Mouse (Mus musculus): ENCODE results near the gene Scarf1. TPM values are rescaled to one million over a fixed set of nuclear protein-coding genes. Genes with fewer than 3 reads are reported as not detected.

The Scarf1 gene
- polyA plus RNA-seq, 1 experiment from 2014 or later = 1.8 TPM

DNA sequence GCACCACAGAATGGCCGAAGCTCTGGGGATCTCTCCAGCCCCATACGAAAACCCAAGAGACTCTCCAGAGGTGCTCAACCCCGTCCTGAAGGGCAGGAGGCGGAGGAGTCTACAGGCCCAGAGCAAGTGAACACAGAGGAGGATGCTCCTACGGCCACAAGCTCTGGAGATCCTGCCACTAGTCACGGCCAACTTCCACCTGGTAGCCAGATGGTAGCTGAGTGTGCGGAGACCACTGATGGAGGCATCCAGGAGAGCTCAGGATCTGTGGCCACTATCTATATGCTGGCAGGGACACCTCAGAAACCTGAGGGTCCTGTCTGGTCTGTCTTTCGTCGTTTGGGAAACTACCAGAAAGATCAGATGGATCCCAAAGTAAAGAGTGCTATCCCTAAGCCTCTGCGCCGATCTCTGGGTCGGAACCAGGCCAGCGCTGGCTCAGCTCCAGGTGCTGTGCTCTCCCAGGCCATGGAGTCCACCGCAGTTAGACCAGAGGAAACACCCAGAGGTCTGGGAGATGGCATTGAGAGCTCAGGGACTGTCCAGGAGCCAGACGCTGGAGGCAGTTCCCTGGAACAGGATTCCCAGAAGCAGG is 12.3 kb downstream of the Scarf1 start:
- 87% methylated on average over 15 of the region's 15 CpGs for WGBS
- ATAC-seq (ENCODE audit: low read depth) = no peak
- H3K9me3 ChIP-seq (ENCODE audit: control insufficient read depth, low read length) = no peaks in the 10 kb centered on the region
- no peaks in the 10 kb centered on the region for H3K36me3 ChIP-seq (ENCODE audit: control insufficient read depth, insufficient read depth, low read length)
- H3K27me3 ChIP-seq (ENCODE audit: control insufficient read depth, insufficient read depth, low read length) = no peaks in the 10 kb centered on the region
- H3K9ac ChIP-seq (replicated peaks; ENCODE audit: low read depth, low read length) = no peak overlapping the region
- H3K4me3 ChIP-seq (ENCODE audit: low read depth, low read length) = no peak overlapping the region
- H3K4me1 ChIP-seq (ENCODE audit: control insufficient read depth, insufficient read depth, low read length) = no peaks in the 10 kb centered on the region
- H3K4me2 ChIP-seq (ENCODE audit: low read depth, low read length) = no peak overlapping the region
- H3K27ac ChIP-seq (ENCODE audit: low read depth, low read length) = no peak overlapping the region

GRCm38 (mm10) chr11:75526943-75527342 is 13.6 kb downstream of the Scarf1 start:
- Histone ChIP-seq H3K4me3 (ENCODE audit: low read depth, low read length) (no peak overlapping the region), H3K9me3 (ENCODE audit: control insufficient read depth, low read length) (no peaks in the 10 kb centered on the region), H3K4me2 (ENCODE audit: low read depth, low read length) (no peak overlapping the region), H3K36me3 (ENCODE audit: control insufficient read depth, insufficient read depth, low read length) (no peaks in the 10 kb centered on the region), H3K27ac (ENCODE audit: low read depth, low read length) (no peak overlapping the region), H3K4me1 (ENCODE audit: control insufficient read depth, insufficient read depth, low read length) (no peaks in the 10 kb centered on the region), H3K27me3 (ENCODE audit: control insufficient read depth, insufficient read depth, low read length) (no peaks in the 10 kb centered on the region), H3K9ac (replicated peaks; ENCODE audit: low read depth, low read length) (no peak overlapping the region)
- 91% methylated on average over 6 of the region's 6 CpGs for WGBS
- ATAC-seq (ENCODE audit: low read depth) = no peak

- H3K9me3 ChIP-seq (ENCODE audit: control insufficient read depth, low read length) = no peaks in the 10 kb centered on the region
- no peak overlapping the region for H3K9ac ChIP-seq (replicated peaks; ENCODE audit: low read depth, low read length)
- no peak overlapping the region for H3K4me3 ChIP-seq (ENCODE audit: low read depth, low read length)
- H3K27ac ChIP-seq (ENCODE audit: low read depth, low read length) = no peak overlapping the region
- no peaks in the 10 kb centered on the region for H3K27me3 ChIP-seq (ENCODE audit: control insufficient read depth, insufficient read depth, low read length)
- H3K4me2 ChIP-seq (ENCODE audit: low read depth, low read length) = no peak overlapping the region
- no peaks in the 10 kb centered on the region for H3K36me3 ChIP-seq (ENCODE audit: control insufficient read depth, insufficient read depth, low read length)
- 53% methylated on average over 4 of the region's 4 CpGs for WGBS
- H3K4me1 ChIP-seq (ENCODE audit: control insufficient read depth, insufficient read depth, low read length) = peaks cover 11% of the 10 kb centered on the region
- ATAC-seq (ENCODE audit: low read depth) = no peak
Observed at GRCm38 (mm10) chr11:75529771-75530170, 16.4 kb downstream of the Scarf1 start.

GRCm38 (mm10) chr11:75530325-75530724 is 17.0 kb downstream of the Scarf1 start:
- 0% methylated on average over 10 of the region's 10 CpGs for WGBS
- peak; percentile 52; the same call in 1 of the 2 replicates for ATAC-seq (ENCODE audit: low read depth)

DNA sequence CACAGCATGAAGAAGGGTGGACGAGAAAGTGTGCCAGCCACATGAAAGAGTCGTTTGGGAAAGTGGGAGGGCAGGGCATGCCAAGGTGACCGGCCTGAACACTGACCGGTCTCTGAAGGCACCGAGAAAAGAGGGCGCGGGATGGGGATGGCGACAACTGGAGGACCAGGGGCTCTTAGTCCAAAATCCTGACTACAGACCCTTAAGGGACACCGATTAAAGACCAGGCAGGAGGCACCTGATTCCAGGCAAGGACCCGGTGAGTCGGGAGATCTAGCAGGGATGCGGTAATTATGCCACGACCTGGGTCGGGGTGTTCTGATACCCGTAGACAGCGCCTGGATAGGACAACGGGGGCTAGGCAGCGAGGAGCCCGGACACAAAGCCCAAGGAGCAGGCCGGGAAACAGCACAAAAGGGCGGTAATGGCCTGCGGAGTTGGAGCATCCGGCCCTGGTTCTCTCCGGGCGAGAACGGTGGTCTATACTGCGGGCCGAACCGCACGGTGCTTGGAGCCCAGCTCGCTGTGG is 17.6 kb downstream of the Scarf1 start:
- Histone ChIP-seq H3K9ac (replicated peaks; ENCODE audit: low read depth, low read length) (peak overlapping the region; percentile 88), H3K36me3 (ENCODE audit: control insufficient read depth, insufficient read depth, low read length) (no peaks in the 10 kb centered on the region), H3K9me3 (ENCODE audit: control insufficient read depth, low read length) (no peaks in the 10 kb centered on the region), H3K27ac (ENCODE audit: low read depth, low read length) (peak overlapping the region; percentile 98), H3K4me1 (ENCODE audit: control insufficient read depth, insufficient read depth, low read length) (peaks cover 22% of the 10 kb centered on the region), H3K4me3 (ENCODE audit: low read depth, low read length) (peak overlapping the region; percentile 70), H3K27me3 (ENCODE audit: control insufficient read depth, insufficient read depth, low read length) (no peaks in the 10 kb centered on the region), H3K4me2 (ENCODE audit: low read depth, low read length) (peak overlapping the region; percentile 95)
- under 1% methylated on average over 31 of the region's 31 CpGs for WGBS
- ATAC-seq (ENCODE audit: low read depth) = no peak; the same call in 1 of the 2 replicates

More at GRCm38 (mm10) chr11:75530325-75530724, 17.0 kb downstream of the Scarf1 start:
- Histone ChIP-seq H3K4me1 (ENCODE audit: control insufficient read depth, insufficient read depth, low read length) (peaks cover 17% of the 10 kb centered on the region), H3K36me3 (ENCODE audit: control insufficient read depth, insufficient read depth, low read length) (no peaks in the 10 kb centered on the region), H3K27me3 (ENCODE audit: control insufficient read depth, insufficient read depth, low read length) (no peaks in the 10 kb centered on the region), H3K9ac (replicated peaks; ENCODE audit: low read depth, low read length) (peak overlapping the region; percentile 88), H3K27ac (ENCODE audit: low read depth, low read length) (peak overlapping the region; percentile 98), H3K9me3 (ENCODE audit: control insufficient read depth, low read length) (no peaks in the 10 kb centered on the region), H3K4me2 (ENCODE audit: low read depth, low read length) (peak overlapping the region; percentile 95), H3K4me3 (ENCODE audit: low read depth, low read length) (peak overlapping the region; percentile 70)

DNA sequence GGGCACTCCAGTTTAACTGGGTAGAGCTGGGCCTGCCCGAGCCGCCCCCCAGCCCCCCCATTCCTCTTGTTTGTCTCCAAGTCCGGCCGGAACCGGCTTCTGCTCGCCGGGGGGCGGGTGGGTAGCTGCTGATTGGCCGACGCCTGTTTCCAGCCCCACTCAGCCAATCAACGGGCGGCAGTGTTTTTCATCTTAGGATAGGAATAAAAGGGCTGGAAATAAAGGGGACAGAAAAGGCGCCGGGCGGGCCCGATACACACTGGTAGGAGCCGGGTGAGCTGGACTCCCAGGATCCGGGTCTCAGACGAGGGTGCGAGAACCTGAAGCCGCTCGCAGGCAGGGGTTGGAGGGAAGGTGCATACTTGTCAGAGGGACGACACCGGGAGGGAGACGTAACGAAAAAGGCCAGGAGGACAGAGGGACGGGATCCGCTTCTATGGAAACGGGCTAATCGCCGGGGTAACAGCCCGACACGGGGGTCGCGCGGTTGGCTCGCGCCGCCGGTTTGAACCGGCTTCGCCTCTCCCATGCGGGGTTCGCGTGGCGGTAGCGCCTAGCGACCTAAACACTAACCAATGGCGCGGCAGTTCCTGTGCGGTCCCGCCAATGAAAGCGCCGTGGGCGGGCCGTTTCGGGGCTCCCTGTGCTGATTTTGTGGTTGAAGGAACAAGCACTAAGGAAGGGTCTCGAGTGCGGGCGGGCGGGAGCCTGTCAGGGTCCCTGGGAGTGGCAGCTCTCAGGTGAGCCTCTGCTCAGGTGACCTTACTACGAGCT is 18.3 kb downstream of the Scarf1 start, which contains the start of gene Slc43a2:
Gene Slc43a2, plus strand, starts transcription at position 226 of the 774 bp plus-strand sequence.
- Histone ChIP-seq H3K4me2 (ENCODE audit: low read depth, low read length) (peak within 1 kb of the TSS; percentile 95), H3K9ac (replicated peaks; ENCODE audit: low read depth, low read length) (peak within 1 kb of the TSS; percentile 88), H3K4me1 (ENCODE audit: control insufficient read depth, insufficient read depth, low read length) (peaks cover 22% of the 10 kb centered on the region), H3K4me3 (ENCODE audit: low read depth, low read length) (peak within 1 kb of the TSS; percentile 70), H3K27ac (ENCODE audit: low read depth, low read length) (peak within 1 kb of the TSS; percentile 98), H3K27me3 (ENCODE audit: control insufficient read depth, insufficient read depth, low read length) (no peaks in the 10 kb centered on the region), H3K9me3 (ENCODE audit: control insufficient read depth, low read length) (no peaks in the 10 kb centered on the region), H3K36me3 (ENCODE audit: control insufficient read depth, insufficient read depth, low read length) (no peaks in the 10 kb centered on the region)
- WGBS = under 1% methylated on average over 61 of the region's 62 CpGs
- peak; percentile 95 for ATAC-seq (ENCODE audit: low read depth)

DNA sequence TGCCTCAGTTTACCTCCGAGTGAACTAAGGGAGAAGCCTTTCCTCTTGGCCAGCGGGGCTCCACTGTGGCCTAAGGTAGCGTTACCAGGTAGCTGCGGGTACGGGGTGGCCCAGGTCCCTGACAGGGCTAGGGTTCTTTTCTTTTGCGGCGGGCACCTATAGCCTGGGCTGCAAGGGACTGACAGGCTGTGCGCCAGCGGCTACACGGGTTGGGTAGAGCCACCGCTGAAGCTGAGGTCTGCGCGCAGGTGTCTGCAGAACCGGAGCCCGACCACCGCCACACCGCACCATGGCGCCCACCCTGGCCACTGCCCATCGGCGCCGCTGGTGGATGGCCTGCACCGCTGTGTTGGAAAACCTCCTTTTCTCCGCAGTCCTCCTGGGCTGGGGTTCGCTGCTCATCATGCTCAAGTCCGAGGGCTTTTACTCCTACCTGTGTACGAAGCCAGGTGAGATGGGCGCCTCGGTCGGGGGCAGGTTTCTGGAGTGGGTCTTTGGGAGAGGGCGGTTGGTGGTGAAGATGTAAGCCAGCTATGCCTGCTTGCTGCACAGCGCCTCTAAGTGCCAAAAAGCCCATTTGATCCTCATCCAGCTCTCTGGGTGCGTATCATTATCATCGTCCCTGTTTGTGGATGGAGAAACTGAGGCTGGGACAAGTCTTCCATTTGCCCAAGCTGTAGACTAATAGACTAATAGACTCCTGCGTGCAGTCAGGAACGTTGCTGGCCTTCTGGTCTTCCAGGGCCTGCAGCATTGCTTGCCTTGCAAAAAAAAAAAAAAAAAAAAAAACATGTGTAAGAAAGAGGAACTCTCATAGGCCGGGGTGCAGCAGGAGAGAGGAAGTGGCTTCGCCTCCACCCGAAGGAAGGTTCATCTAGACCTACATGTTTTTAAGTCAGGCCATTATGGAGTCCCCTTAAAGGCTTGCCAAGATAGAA is 19.3 kb downstream of the Scarf1 start:
- Histone ChIP-seq H3K27me3 (ENCODE audit: control insufficient read depth, insufficient read depth, low read length) (no peaks in the 10 kb centered on the region), H3K4me3 (ENCODE audit: low read depth, low read length) (peak overlapping the region; percentile 70), H3K9ac (replicated peaks; ENCODE audit: low read depth, low read length) (peak overlapping the region; percentile 88), H3K4me1 (ENCODE audit: control insufficient read depth, insufficient read depth, low read length) (peaks cover 23% of the 10 kb centered on the region), H3K4me2 (ENCODE audit: low read depth, low read length) (peak overlapping the region; percentile 95), H3K36me3 (ENCODE audit: control insufficient read depth, insufficient read depth, low read length) (no peaks in the 10 kb centered on the region; the same call in 1 of the 2 replicates), H3K9me3 (ENCODE audit: control insufficient read depth, low read length) (no peaks in the 10 kb centered on the region), H3K27ac (ENCODE audit: low read depth, low read length) (peak overlapping the region; percentile 98)
- ATAC-seq (ENCODE audit: low read depth) = peak; percentile 15
- 11% methylated on average over 36 of the region's 38 CpGs for WGBS

GRCm38 (mm10) chr11:75533314-75534015 is 20.1 kb downstream of the Scarf1 start:
- peak overlapping the region; percentile 95 for H3K4me2 ChIP-seq (ENCODE audit: low read depth, low read length)
- H3K9ac ChIP-seq (replicated peaks; ENCODE audit: low read depth, low read length) = peak overlapping the region; percentile 88; the same call in 1 of the 2 replicates
- peaks cover 27% of the 10 kb centered on the region for H3K4me1 ChIP-seq (ENCODE audit: control insufficient read depth, insufficient read depth, low read length)
- 0 out of 2 replicates have a peak overlapping the region, but pooled peaks have one; percentile 0 for H3K27ac ChIP-seq (ENCODE audit: low read depth, low read length)
- no peaks in the 10 kb centered on the region; the same call in 1 of the 2 replicates for H3K36me3 ChIP-seq (ENCODE audit: control insufficient read depth, insufficient read depth, low read length)
- ATAC-seq (ENCODE audit: low read depth) = no peak
- no peaks in the 10 kb centered on the region for H3K9me3 ChIP-seq (ENCODE audit: control insufficient read depth, low read length)
- no peaks in the 10 kb centered on the region for H3K27me3 ChIP-seq (ENCODE audit: control insufficient read depth, insufficient read depth, low read length)
- WGBS = 78% methylated on average over 6 of the region's 6 CpGs
- peak overlapping the region; percentile 70 for H3K4me3 ChIP-seq (ENCODE audit: low read depth, low read length)
